Mouse (Mus musculus) limb, embryonic 14.5 days (tissue): ENCODE data around the gene Shroom3. TPM values are rescaled to one million over a fixed set of nuclear protein-coding genes. Genes with fewer than 3 reads are reported as not detected.

Experiments used
- ATAC-seq: fragments of 200-750 bp; cut with Nextera tagmentation; 2 replicates; pipeline ENCODE4 v1.8.0; 2017; ENCODE audit warnings: low read depth, moderate number of reproducible peaks, moderate TSS enrichment; ENCODE audit not compliant: low FRiP score
- DNase-seq: peaks from one replicate; pipeline ENCODE4 v3.0.0-alpha.2; 2015; ENCODE audit warnings: low spot score
- H3K27ac ChIP-seq: fragments of 300-500 bp; sonication (generic); replicated peaks from 2 replicates; pipeline ENCODE4 v1.5.1; 2014; ENCODE audit warnings: low read depth, mild to moderate bottlenecking, low read length, moderate library complexity, mixed read lengths
- H3K27me3 ChIP-seq: fragments of 300-500 bp; sonication (generic); 2 replicates; pipeline ENCODE4 v1.6.1; 2014; ENCODE audit warnings: low read length, mixed read lengths; ENCODE audit not compliant: control insufficient read depth, insufficient read depth
- H3K36me3 ChIP-seq: fragments of 300-500 bp; sonication (generic); 2 replicates; pipeline ENCODE4 v1.6.1; 2014; ENCODE audit warnings: mild to moderate bottlenecking, low read length, moderate library complexity, mixed read lengths; ENCODE audit not compliant: control insufficient read depth, insufficient read depth
- H3K4me1 ChIP-seq: fragments of 300-500 bp; sonication (generic); 2 replicates; pipeline ENCODE4 v1.6.1; 2014; ENCODE audit warnings: antibody characterized with exemption, low read length, mixed read lengths; ENCODE audit not compliant: control insufficient read depth, insufficient read depth
- H3K4me2 ChIP-seq: fragments of 300-500 bp; sonication (generic); replicated peaks from 2 replicates; pipeline ENCODE4 v1.6.1; 2014; ENCODE audit warnings: low read depth, mild to moderate bottlenecking, low read length, moderate library complexity; ENCODE audit not compliant: severe bottlenecking
- H3K4me3 ChIP-seq: fragments of 300-500 bp; sonication (generic); replicated peaks from 2 replicates; pipeline ENCODE4 v1.5.1; 2014; ENCODE audit warnings: low read length
- H3K9ac ChIP-seq: fragments of 300-500 bp; sonication (generic); 2 replicates; pipeline ENCODE4 v1.6.1; 2014; ENCODE audit warnings: mild to moderate bottlenecking, low read depth, low read length, moderate library complexity; ENCODE audit not compliant: severe bottlenecking
- H3K9me3 ChIP-seq: fragments of 300-500 bp; sonication (generic); 2 replicates; pipeline ENCODE4 v1.6.1; 2016; ENCODE audit warnings: low read length; ENCODE audit not compliant: control insufficient read depth
- POLR2A ChIP-seq: fragments of 200-500 bp; IDR thresholded peaks from 2 replicates; pipeline ENCODE4 v1.8.0; 2012; ENCODE audit warnings: inconsistent platforms, mild to moderate bottlenecking, moderate library complexity, borderline replicate concordance; ENCODE audit not compliant: insufficient read depth, insufficient read length; ENCODE audit errors: extremely low read depth
- WGBS: fragments of 180-500 bp; shearing (Covaris S2); extraction: QIAGEN DNeasy Blood & Tissue Kit; methylation state at CpG from one replicate; pipeline ENCODE4 v1.1.7; 2014; 5-methylcytosine and 5-hydroxymethylcytosine counted together
- polyA plus RNA-seq, 2 experiments: library from polyadenylated mRNA; depleted of rRNA in 1 of 2; stranded (reverse) in 1 of 2; unstranded in 1 of 2; fragments of >200 nt; fragmentation: Nextera tagmentation in 1 of 2; extraction: Ambion mirVana in 1 of 2; gene quantifications; 2 replicates each; pipeline versions ENCODE4 v1.2.1 to v1.2.3; 2012 to 2014

Gene Shroom3
- polyA plus RNA-seq, 2 experiments: 3.5 to 8.1 TPM

DNA sequence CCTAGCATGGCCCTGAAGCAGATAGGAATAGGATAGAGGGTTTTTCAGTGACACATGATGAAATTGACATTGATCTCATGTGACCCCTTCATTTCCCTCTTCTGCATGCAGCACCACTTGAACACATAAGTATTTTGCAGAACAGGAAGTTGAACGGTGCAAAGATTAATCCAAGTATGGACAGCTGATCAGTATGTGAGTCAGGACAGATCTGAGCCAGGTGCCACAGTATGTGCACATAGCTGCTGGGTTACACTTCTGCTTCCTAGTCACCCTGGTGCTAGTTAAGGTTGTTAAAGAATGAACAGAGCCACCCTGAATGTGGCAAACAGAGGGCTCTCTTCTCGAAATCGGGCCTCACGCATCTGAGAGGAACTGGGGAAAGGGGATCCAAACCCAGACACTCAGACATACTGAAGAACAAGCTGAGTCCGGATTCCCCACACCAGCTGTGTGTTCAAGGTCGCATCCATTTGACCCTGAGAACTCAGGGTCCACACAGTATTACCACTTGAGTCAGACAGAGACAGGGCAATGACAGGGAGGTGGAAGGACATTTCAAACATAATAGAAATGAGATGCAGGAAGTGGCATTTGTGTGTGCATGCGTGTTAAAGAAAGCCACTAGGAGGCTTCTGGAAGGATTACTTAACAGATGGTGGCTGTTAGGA lies 251.2 kb downstream of the Shroom3 start:
- ATAC-seq: no peak
- H3K36me3 ChIP-seq: no peaks in the 10 kb centered on the region

GRCm38 (mm10) chr5:92935883-92936282 lies 252.6 kb downstream of the Shroom3 start:
- H3K4me3 ChIP-seq: no peak overlapping the region
- ATAC-seq (no peak), DNase-seq (no peak)
- peaks cover 11% of the 10 kb centered on the region; the same call in 1 of the 2 replicates for H3K4me1 ChIP-seq
- H3K4me2 ChIP-seq: no peak overlapping the region
- WGBS: 84% methylated on average over 8 of the region's 8 CpGs
- H3K27ac ChIP-seq: no peak overlapping the region
- H3K36me3 ChIP-seq: peaks cover 12% of the 10 kb centered on the region
- no peak for TF ChIP-seq POLR2A
- no peaks in the 10 kb centered on the region for H3K27me3 ChIP-seq
- no peak overlapping the region for H3K9ac ChIP-seq
- H3K9me3 ChIP-seq: no peaks in the 10 kb centered on the region

More for the DNA sequence above, 251.2 kb downstream of the Shroom3 start:
- 79% methylated on average over 7 of the region's 7 CpGs for WGBS
- TF ChIP-seq POLR2A: no peak
- Histone ChIP-seq H3K27ac (no peak overlapping the region), H3K4me1 (peaks cover 11% of the 10 kb centered on the region; the same call in 1 of the 2 replicates), H3K9me3 (no peaks in the 10 kb centered on the region), H3K9ac (no peak overlapping the region), H3K27me3 (no peaks in the 10 kb centered on the region), H3K4me3 (no peak overlapping the region), H3K4me2 (no peak overlapping the region)
- DNase-seq: no peak

- H3K9me3 ChIP-seq: peaks cover 18% of the 10 kb centered on the region
- TF ChIP-seq POLR2A: no peak
- H3K4me2 ChIP-seq: no peak overlapping the region
- no peak overlapping the region for H3K4me3 ChIP-seq
- ATAC-seq: no peak
- H3K27me3 ChIP-seq: no peaks in the 10 kb centered on the region
- no peak for DNase-seq
- no peaks in the 10 kb centered on the region for H3K4me1 ChIP-seq
- no peak overlapping the region for H3K9ac ChIP-seq
- H3K27ac ChIP-seq: no peak overlapping the region
- 64% methylated on average over 4 of the region's 4 CpGs for WGBS
- peaks cover 30% of the 10 kb centered on the region for H3K36me3 ChIP-seq
These were observed 254.5 kb downstream of the Shroom3 start for GRCm38 (mm10) chr5:92937701-92938100.

DNA sequence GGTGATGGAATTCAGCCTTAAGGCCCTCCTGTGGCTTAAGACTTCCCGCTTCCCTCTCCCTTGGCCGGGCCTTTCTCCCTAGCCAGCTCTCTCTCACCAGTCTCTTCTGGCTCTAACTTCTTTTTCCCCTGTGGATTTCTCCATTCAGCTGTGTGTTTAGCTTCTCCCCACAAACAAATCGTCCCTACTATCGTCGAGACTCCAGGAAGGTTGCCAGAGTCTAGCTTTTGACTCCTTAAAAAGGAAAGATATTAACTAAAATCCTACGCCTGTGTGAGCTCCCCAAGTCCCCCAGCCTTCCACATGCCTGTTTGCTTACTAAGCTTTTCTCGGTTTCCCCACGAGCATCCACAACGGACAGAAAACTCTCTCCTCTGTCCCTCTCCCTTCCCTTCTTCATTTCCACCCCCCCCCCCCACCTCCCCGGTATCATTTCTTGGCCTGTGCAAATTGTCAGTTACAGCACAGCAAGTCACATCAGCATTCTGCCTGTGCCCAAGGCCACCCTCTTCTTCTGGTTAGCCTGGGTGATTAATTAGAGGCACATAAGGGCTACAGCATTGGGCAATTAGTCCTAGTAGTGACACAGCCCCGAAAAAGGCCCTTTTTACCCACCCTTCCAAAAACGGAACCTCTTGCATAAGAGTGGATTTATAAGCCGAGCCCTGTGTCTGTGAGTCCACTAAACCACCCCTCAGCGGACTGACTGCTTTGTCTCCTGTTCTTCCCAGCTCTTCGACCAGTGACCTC lies 256.2 kb downstream of the Shroom3 start:
- Histone ChIP-seq H3K4me2 (no peak overlapping the region), H3K4me3 (no peak overlapping the region), H3K9me3 (peaks cover 22% of the 10 kb centered on the region), H3K27ac (no peak overlapping the region), H3K9ac (no peak overlapping the region), H3K36me3 (peaks cover 38% of the 10 kb centered on the region), H3K4me1 (no peaks in the 10 kb centered on the region), H3K27me3 (no peaks in the 10 kb centered on the region)
- no peak for TF ChIP-seq POLR2A
- ATAC-seq (no peak), DNase-seq (no peak)
- WGBS: 79% methylated on average over 15 of the region's 15 CpGs

- no peak overlapping the region for H3K27ac ChIP-seq
- 89% methylated on average over 39 of the region's 57 CpGs for WGBS
- no peak overlapping the region for H3K9ac ChIP-seq
- no peak overlapping the region for H3K4me3 ChIP-seq
- ATAC-seq: no peak
- H3K4me2 ChIP-seq: no peak overlapping the region
- no peaks in the 10 kb centered on the region for H3K27me3 ChIP-seq
- H3K36me3 ChIP-seq: peaks cover 38% of the 10 kb centered on the region
- H3K4me1 ChIP-seq: no peaks in the 10 kb centered on the region
- H3K9me3 ChIP-seq: peaks cover 22% of the 10 kb centered on the region
- no peak for DNase-seq
- TF ChIP-seq POLR2A: no peak
These were observed 258.9 kb downstream of the Shroom3 start for GRCm38 (mm10) chr5:92942166-92942565.
